Mouse (Mus musculus) kidney, adult 8-10 months (tissue): ENCODE measurements at regions not wholly inside any gene's neighbourhood (a gene's known extent, or its start where the extent isn't known, plus 50 kb on each side); places are given as distances from the start of the nearest gene placed in this dataset.

Experiments used
- DNase-seq, 2 experiments: peaks; one replicate each; pipeline ENCODE4 v3.0.0; 2022

GRCm38 (mm10) chr9:50005757-50006576 lies 207.2 kb upstream of the Ncam1 start:
- DNase-seq = peak; percentile 46 to 49

GRCm38 (mm10) chr9:50002695-50003094 lies 204.0 kb upstream of the Ncam1 start:
- DNase-seq = no peak

GRCm38 (mm10) chr9:50000497-50001404 lies 202.0 kb upstream of the Ncam1 start:
- DNase-seq = peak; percentile 31 to 44

GRCm38 (mm10) chr9:49999970-50000369 lies 201.2 kb upstream of the Ncam1 start:
- DNase-seq = peak; percentile 87 to 88

- DNase-seq = no peak
Observed at GRCm38 (mm10) chr9:49998101-49998500, 199.4 kb upstream of the Ncam1 start.

GRCm38 (mm10) chr9:49989464-49990271 lies 190.9 kb upstream of the Ncam1 start:
- peak; percentile 84 to 85 for DNase-seq

- no peak for DNase-seq
Observed at GRCm38 (mm10) chr9:49988064-49988463, 189.3 kb upstream of the Ncam1 start.

GRCm38 (mm10) chr9:49987481-49987880 lies 188.8 kb upstream of the Ncam1 start:
- DNase-seq = peak; percentile 45 to 60

GRCm38 (mm10) chr9:49980344-49981207 lies 181.9 kb upstream of the Ncam1 start:
- peak; percentile 60 to 82 for DNase-seq

- peak; percentile 51 to 62 for DNase-seq
Observed at GRCm38 (mm10) chr9:49975938-49976671, 177.4 kb upstream of the Ncam1 start.

GRCm38 (mm10) chr9:49973974-49974495 lies 175.3 kb upstream of the Ncam1 start:
- no peak for DNase-seq

GRCm38 (mm10) chr9:49969429-49969828 lies 170.7 kb upstream of the Ncam1 start:
- no peak for DNase-seq

GRCm38 (mm10) chr9:49964666-49965065 lies 165.9 kb upstream of the Ncam1 start:
- no peak for DNase-seq

- DNase-seq = no peak
Observed at GRCm38 (mm10) chr9:49962561-49963071, 163.9 kb upstream of the Ncam1 start.

GRCm38 (mm10) chr9:49961965-49962364 lies 163.2 kb upstream of the Ncam1 start:
- peak; percentile 10 to 15 for DNase-seq

- no peak for DNase-seq
Observed at GRCm38 (mm10) chr9:49961329-49961728, 162.6 kb upstream of the Ncam1 start.

GRCm38 (mm10) chr9:49959987-49960386 lies 161.3 kb upstream of the Ncam1 start:
- DNase-seq = no peak

- DNase-seq = no peak
Observed at GRCm38 (mm10) chr9:49958890-49959289, 160.2 kb upstream of the Ncam1 start.

GRCm38 (mm10) chr9:49954601-49955000 lies 155.9 kb upstream of the Ncam1 start:
- DNase-seq = no peak

- DNase-seq = no peak
Observed at GRCm38 (mm10) chr9:49950321-49950720, 151.6 kb upstream of the Ncam1 start.

- no peak for DNase-seq
Observed at GRCm38 (mm10) chr9:49948546-49948945, 149.8 kb upstream of the Ncam1 start.
